Mouse (Mus musculus): Measurements from ENCODE around the gene Gli3. TPM values are rescaled to one million over a fixed set of nuclear protein-coding genes. Genes with fewer than 3 reads are reported as not detected.

Gli3 gene
- polyA plus RNA-seq, 1 experiment from 2014 or later, result 4.8 TPM

DNA sequence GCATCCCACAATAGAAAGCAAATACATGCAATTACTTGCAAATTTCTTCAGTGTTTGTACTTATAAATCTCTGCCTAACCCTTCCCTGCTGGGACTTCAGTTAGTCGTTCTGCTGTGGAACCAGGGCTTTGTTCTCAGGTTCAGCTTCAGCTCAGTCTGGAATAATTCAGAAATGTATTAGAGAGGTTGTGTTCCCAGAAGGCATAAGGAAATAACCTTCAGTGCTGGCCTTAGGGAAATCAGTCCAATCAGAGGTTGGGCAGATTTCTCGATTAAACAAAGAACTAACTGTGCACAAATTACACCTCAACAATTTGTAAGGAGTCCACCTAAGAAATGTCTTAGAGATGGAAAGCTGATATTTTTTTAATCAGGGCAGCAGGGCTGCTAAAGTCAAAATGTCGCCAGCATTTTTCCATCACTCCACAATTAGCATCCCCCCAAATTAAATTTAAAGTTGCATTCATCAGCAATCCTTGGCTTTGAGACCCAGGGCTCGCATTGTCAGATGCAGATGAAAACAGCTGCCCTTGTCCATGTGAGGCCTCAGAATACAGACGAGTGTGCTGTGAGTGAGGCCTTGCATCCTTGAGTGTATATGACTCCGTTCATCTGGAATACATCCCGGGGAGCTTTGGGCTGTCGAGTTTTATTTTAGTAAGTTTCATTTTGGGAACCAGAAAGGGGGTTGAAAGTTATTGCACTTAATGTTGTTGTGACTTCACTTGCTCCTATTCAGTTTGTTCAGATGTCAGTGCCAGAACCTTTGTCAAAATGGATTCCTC is 114.3 kb downstream of the Gli3 start:
- Histone ChIP-seq H3K27ac (replicated peaks) (0 out of 2 replicates have a peak overlapping the region, but pooled peaks have one; percentile 1), H3K9ac (no peak overlapping the region), H3K36me3 (no peaks in the 10 kb centered on the region), H3K27me3 (no peaks in the 10 kb centered on the region), H3K9me3 (no peaks in the 10 kb centered on the region), H3K4me2 (no peak overlapping the region), H3K4me3 (no peak overlapping the region), H3K4me1 (replicated peaks) (peaks cover 11% of the 10 kb centered on the region)
- no peak; the same call in 1 of the 2 replicates for ATAC-seq (ENCODE audit: low read depth)
- WGBS, result 60% methylated on average over 8 of the region's 8 CpGs

GRCm38 (mm10) chr13:15580458-15580857 is 117.4 kb downstream of the Gli3 start:
- ATAC-seq (ENCODE audit: low read depth), result no peak
- Histone ChIP-seq H3K4me3 (no peak overlapping the region), H3K27me3 (no peaks in the 10 kb centered on the region), H3K4me1 (replicated peaks) (peaks cover 11% of the 10 kb centered on the region), H3K9ac (no peak overlapping the region), H3K27ac (replicated peaks) (no peak overlapping the region), H3K36me3 (no peaks in the 10 kb centered on the region), H3K9me3 (no peaks in the 10 kb centered on the region), H3K4me2 (no peak overlapping the region)
- WGBS, result 64% methylated on average over 5 of the region's 5 CpGs

DNA sequence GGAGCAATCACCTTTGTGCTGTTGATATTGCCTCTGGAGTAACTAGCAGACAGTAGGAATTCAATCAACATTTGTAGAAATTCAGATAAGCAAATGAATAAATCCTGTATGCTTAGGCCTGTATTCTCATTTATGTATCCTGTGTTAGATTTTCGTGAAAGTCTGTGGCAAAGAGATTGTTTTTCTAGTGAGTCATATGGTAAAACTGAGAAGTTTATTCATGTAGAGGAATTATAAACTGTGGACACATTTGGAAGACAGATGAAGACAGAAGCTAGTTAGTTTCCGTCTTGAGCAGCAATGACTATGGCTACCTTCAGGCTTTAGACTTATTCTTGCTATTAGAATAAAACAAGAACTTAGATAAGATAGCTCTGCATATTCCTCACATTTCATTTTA is 122.9 kb downstream of the Gli3 start:
- no peak overlapping the region for H3K27ac ChIP-seq (replicated peaks)
- ATAC-seq (ENCODE audit: low read depth), result no peak
- WGBS, result 86% methylated on average over 2 of the region's 2 CpGs
- no peak overlapping the region for H3K9ac ChIP-seq
- no peaks in the 10 kb centered on the region for H3K9me3 ChIP-seq
- no peak overlapping the region for H3K4me3 ChIP-seq
- no peaks in the 10 kb centered on the region for H3K36me3 ChIP-seq
- H3K27me3 ChIP-seq, result no peaks in the 10 kb centered on the region
- H3K4me2 ChIP-seq, result no peak overlapping the region
- peaks cover 12% of the 10 kb centered on the region for H3K4me1 ChIP-seq (replicated peaks)

DNA sequence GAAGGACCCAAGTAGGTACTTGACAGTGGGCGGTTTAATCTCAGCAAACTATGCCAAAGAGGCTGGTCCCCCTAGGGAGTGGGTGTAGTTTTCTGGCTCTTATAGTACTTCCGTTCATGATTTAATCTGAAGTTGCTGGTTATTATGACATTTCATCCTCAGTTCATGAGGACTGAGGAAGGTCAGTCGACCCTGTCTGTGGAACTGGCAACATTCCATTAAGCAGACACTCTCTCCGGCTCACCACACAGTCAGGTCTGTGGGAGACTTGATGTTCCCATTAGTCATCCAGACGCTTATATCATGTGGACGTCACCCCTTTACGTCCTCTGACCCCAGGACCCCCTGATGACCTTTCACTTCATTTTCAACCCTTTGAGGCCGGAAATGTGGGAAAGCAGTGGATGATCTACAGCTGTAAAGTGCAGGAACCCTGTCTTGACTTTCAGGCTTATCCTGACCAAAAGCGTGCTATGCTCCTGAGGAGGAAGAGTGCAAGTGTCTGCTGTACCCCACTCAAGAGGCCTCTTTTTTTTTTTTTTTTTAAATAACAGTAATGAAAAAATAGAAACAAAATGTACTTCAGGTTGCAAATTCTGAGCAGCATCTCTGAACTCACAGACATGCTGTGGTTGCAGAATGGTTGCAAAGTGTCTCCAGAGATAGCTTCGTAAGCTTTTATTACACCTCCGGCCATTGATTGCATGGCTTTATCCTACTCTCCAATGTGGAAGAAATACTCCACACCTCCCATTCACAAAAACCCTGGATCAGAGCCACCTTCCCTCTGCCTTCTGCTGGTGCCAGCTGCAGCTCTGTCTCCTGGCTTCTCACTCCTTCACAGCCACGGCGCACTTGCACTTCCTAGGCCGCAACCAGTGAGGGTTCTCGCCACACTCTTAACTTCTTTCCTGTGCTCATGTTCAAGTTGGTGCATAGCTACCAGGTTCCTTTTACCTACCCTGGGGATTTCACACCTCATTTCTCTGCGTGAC is 125.5 kb downstream of the Gli3 start:
- peaks cover 12% of the 10 kb centered on the region for H3K4me1 ChIP-seq (replicated peaks)
- H3K27ac ChIP-seq (replicated peaks), result no peak overlapping the region
- H3K4me3 ChIP-seq, result no peak overlapping the region
- no peaks in the 10 kb centered on the region for H3K36me3 ChIP-seq
- ATAC-seq (ENCODE audit: low read depth), result peak; percentile 59; the same call in 1 of the 2 replicates
- no peak overlapping the region for H3K9ac ChIP-seq
- 53% methylated on average over 16 of the region's 16 CpGs for WGBS
- H3K4me2 ChIP-seq, result no peak overlapping the region
- no peaks in the 10 kb centered on the region for H3K27me3 ChIP-seq
- no peaks in the 10 kb centered on the region for H3K9me3 ChIP-seq

- ATAC-seq (ENCODE audit: low read depth), result no peak
- Histone ChIP-seq H3K9me3 (no peaks in the 10 kb centered on the region), H3K4me1 (replicated peaks) (peaks cover 12% of the 10 kb centered on the region), H3K4me2 (no peak overlapping the region), H3K27me3 (no peaks in the 10 kb centered on the region), H3K27ac (replicated peaks) (no peak overlapping the region), H3K9ac (no peak overlapping the region), H3K36me3 (no peaks in the 10 kb centered on the region), H3K4me3 (no peak overlapping the region)
- WGBS, result 85% methylated on average over 6 of the region's 6 CpGs
Measured at GRCm38 (mm10) chr13:15590326-15590933, 127.4 kb downstream of the Gli3 start.

DNA sequence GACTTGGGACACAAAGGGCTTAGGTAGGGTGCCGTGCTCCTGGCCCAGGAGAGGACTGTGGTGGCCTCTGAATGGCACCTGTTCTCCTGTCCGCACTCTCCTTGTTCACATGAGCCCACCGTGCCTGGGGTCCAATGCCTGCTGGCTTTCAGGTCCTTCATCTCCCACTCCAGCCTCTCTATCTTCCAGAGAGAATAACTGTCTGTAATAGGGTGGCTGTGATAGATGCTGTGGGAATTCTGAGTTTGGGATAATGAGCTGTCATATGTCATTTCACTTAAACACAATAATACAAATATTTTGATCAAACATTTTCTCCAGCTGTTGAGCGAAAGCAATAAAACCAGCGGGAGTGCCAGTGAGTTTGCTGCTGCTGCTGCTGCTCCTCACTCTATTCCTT is 133.6 kb downstream of the Gli3 start:
- no peak for ATAC-seq (ENCODE audit: low read depth)
- Histone ChIP-seq H3K27me3 (no peaks in the 10 kb centered on the region), H3K9me3 (no peaks in the 10 kb centered on the region), H3K4me1 (replicated peaks) (peaks cover 9% of the 10 kb centered on the region), H3K9ac (no peak overlapping the region), H3K4me3 (no peak overlapping the region), H3K36me3 (no peaks in the 10 kb centered on the region), H3K27ac (replicated peaks) (no peak overlapping the region), H3K4me2 (no peak overlapping the region)
- WGBS, result 33% methylated on average over 5 of the region's 5 CpGs

DNA sequence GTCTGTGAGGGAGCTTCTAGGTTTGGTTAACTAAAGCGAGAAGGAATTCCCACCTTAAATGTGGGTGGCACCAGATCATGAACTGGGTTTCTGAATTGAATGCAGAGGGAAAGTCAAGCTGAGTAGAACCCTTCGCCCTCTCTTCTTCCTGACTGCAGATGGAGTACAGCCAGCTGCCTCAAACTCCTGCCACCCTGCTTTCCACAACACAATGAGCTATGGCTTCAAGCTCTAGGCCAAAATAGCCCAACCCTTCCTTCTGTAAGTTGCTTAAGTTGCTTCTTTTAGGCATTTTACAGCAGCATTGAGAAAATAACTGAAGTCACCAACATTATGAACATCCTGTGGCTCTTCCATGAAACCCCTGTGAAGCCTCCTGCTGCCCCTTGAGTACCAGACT is 136.7 kb downstream of the Gli3 start:
- H3K27me3 ChIP-seq, result no peaks in the 10 kb centered on the region
- WGBS, result 91% methylated on average over 2 of the region's 2 CpGs
- no peak overlapping the region for H3K4me3 ChIP-seq
- H3K4me2 ChIP-seq, result no peak overlapping the region
- H3K9ac ChIP-seq, result no peak overlapping the region
- no peaks in the 10 kb centered on the region for H3K9me3 ChIP-seq
- no peaks in the 10 kb centered on the region for H3K36me3 ChIP-seq
- ATAC-seq (ENCODE audit: low read depth), result no peak
- peaks cover 36% of the 10 kb centered on the region for H3K4me1 ChIP-seq (replicated peaks)
- H3K27ac ChIP-seq (replicated peaks), result no peak overlapping the region

GRCm38 (mm10) chr13:15602161-15602560 is 139.1 kb downstream of the Gli3 start:
- H3K27me3 ChIP-seq, result no peaks in the 10 kb centered on the region
- H3K27ac ChIP-seq (replicated peaks), result no peak overlapping the region
- no peak for ATAC-seq (ENCODE audit: low read depth)
- H3K4me2 ChIP-seq, result no peak overlapping the region
- H3K9me3 ChIP-seq, result no peaks in the 10 kb centered on the region
- 31% methylated on average over 5 of the region's 5 CpGs for WGBS
- peak overlapping the region; percentile 5; the same call in 1 of the 2 replicates for H3K9ac ChIP-seq
- H3K36me3 ChIP-seq, result no peaks in the 10 kb centered on the region
- H3K4me1 ChIP-seq (replicated peaks), result peaks cover 29% of the 10 kb centered on the region
- H3K4me3 ChIP-seq, result no peak overlapping the region

GRCm38 (mm10) chr13:15602677-15603221 is 139.7 kb downstream of the Gli3 start:
- Histone ChIP-seq H3K36me3 (no peaks in the 10 kb centered on the region), H3K9me3 (no peaks in the 10 kb centered on the region), H3K27me3 (no peaks in the 10 kb centered on the region), H3K27ac (replicated peaks) (no peak overlapping the region), H3K9ac (peak overlapping the region; percentile 5; the same call in 1 of the 2 replicates), H3K4me1 (replicated peaks) (peaks cover 28% of the 10 kb centered on the region), H3K4me2 (no peak overlapping the region), H3K4me3 (no peak overlapping the region)
- ATAC-seq (ENCODE audit: low read depth), result peak; percentile 47; the same call in 1 of the 2 replicates
- 3% methylated on average over 4 of the region's 4 CpGs for WGBS

DNA sequence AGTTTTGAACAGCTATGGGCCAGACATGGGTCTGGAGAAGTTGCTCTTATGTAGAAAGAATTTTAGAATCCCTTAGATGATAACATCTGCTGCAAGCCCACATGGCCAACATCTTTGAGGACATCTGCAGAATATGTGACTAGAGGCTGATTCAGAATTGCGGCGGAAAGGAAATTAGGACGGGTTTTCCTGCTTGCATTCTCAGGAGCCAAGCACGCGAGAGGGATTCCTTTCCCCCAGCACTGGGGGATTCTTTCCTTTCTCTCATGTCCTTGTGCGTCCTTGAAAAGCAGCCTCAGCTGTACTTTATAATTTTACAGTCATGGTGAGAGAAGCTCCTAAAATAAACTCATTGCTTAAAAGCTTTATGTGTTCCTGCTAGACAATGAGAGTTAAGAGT is 141.0 kb downstream of the Gli3 start:
- Histone ChIP-seq H3K9ac (no peak overlapping the region), H3K4me1 (replicated peaks) (peaks cover 28% of the 10 kb centered on the region), H3K27me3 (no peaks in the 10 kb centered on the region), H3K36me3 (no peaks in the 10 kb centered on the region), H3K4me2 (no peak overlapping the region), H3K4me3 (no peak overlapping the region), H3K9me3 (no peaks in the 10 kb centered on the region), H3K27ac (replicated peaks) (no peak overlapping the region)
- 15% methylated on average over 6 of the region's 6 CpGs for WGBS
- no peak for ATAC-seq (ENCODE audit: low read depth)

GRCm38 (mm10) chr13:15617423-15617822 is 154.4 kb downstream of the Gli3 start:
- peaks cover 26% of the 10 kb centered on the region for H3K4me1 ChIP-seq (replicated peaks)
- H3K9me3 ChIP-seq, result no peaks in the 10 kb centered on the region
- whole genome bisulfite sequencing, result 27% methylated on average over 3 of the region's 3 CpGs
- H3K27me3 ChIP-seq, result no peaks in the 10 kb centered on the region; the same call in 1 of the 2 replicates
- H3K27ac ChIP-seq (replicated peaks), result no peak overlapping the region
- ATAC-seq (ENCODE audit: low read depth), result no peak
- H3K4me3 ChIP-seq, result no peak overlapping the region
- H3K9ac ChIP-seq, result no peak overlapping the region
- no peaks in the 10 kb centered on the region for H3K36me3 ChIP-seq
- H3K4me2 ChIP-seq, result no peak overlapping the region

Data from neural tube, embryonic 13.5 days (tissue).